Mouse (Mus musculus) testis, adult 2 months (tissue): ENCODE data around the gene Dpy19l3.

Experiments
- CTCF ChIP-seq: fragments of 200-500 bp; IDR thresholded peaks from 2 replicates; pipeline ENCODE4 v1.5.1; 2012; ENCODE audit warnings: low read depth, mild to moderate bottlenecking, inconsistent platforms, low read length, moderate library complexity; ENCODE audit not compliant: control insufficient read depth, insufficient read depth, insufficient replicate concordance
- POLR2A ChIP-seq: fragments of 200-500 bp; IDR thresholded peaks from 2 replicates; pipeline ENCODE4 v1.6.1; 2012; ENCODE audit warnings: low read depth, mild to moderate bottlenecking, inconsistent platforms, low read length, moderate library complexity; ENCODE audit not compliant: control insufficient read depth

DNA sequence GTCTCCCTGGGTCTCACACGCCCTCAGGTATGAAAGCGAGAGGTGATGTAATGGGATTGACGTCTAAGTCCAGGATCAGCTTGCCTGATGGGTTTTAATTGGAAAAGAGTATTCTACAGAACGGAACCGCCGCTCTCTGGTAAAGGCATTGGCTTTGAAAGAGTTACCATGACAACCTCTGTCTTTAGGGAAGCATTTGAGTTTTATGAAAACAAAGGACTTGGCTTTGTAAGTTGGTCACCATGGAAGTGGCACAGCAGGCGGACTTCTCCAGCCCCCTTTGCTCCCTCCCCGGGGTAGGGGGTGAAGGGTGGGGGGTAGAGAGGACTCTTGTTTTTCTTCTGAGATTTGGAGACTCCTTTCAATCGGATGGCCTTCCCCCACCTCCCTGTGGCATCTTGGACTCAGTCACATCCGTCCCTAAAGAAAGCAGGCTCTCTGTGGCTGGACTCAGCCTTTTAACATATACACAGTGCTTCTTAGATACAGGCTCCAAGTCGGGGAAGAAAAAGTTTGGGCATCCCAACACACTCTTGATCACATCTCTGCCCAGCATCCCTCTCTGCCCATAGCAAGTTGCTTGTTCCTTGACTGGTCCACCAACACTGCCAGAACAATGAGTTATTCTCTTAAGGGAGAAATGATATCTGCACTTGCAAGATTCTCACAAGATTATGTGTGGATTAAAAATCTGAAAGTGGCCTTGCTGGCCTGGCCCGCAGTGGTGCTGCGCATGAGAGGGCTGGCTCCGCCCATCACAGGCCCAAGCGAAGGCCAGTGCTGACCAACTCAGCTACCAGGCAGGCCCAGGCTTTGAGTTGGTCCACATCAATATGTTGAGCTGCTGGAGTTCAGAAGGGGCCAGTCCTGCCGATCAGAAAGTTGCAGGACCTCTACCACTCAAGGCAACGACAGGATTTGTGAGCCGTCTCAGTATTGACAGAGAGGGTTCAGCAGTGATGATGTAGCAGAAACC is 85.9 kb downstream of the Dpy19l3 start:
- TF ChIP-seq CTCF (no peak), POLR2A (no peak)
